Mouse (Mus musculus): ENCODE measurements at regions not wholly inside any gene's neighbourhood (a gene's known extent, or its start where the extent isn't known, plus 50 kb on each side); places are given as distances from the start of the nearest gene placed in this dataset.

- H3K36me3 ChIP-seq: no peaks in the 10 kb centered on the region
- H3K27me3 ChIP-seq: peaks cover 23% of the 10 kb centered on the region; the same call in 1 of the 2 replicates
- ATAC-seq (ENCODE audit: low FRiP score, low read depth): no peak
- no peaks in the 10 kb centered on the region for H3K9me3 ChIP-seq
- H3K4me3 ChIP-seq: no peak overlapping the region
- WGBS: 72% methylated on average over 8 of the region's 8 CpGs
- no peak overlapping the region for H3K9ac ChIP-seq
- no peaks in the 10 kb centered on the region for H3K4me1 ChIP-seq (replicated peaks)
- no peak overlapping the region for H3K4me2 ChIP-seq
- no peak overlapping the region for H3K27ac ChIP-seq (replicated peaks)
Observed at GRCm38 (mm10) chrX:99318141-99318540, 152.9 kb downstream of the Pja1 start.

- no peaks in the 10 kb centered on the region for H3K9me3 ChIP-seq
- no peak overlapping the region for H3K27ac ChIP-seq (replicated peaks)
- no peak overlapping the region for H3K4me3 ChIP-seq
- no peak overlapping the region for H3K9ac ChIP-seq
- H3K27me3 ChIP-seq: peaks cover 21% of the 10 kb centered on the region; the same call in 1 of the 2 replicates
- WGBS: 77% methylated on average over 10 of the region's 10 CpGs
- H3K36me3 ChIP-seq: no peaks in the 10 kb centered on the region
- H3K4me2 ChIP-seq: no peak overlapping the region
- no peaks in the 10 kb centered on the region for H3K4me1 ChIP-seq (replicated peaks)
- ATAC-seq (ENCODE audit: low FRiP score, low read depth): no peak
Observed at GRCm38 (mm10) chrX:99317736-99318135, 153.3 kb downstream of the Pja1 start.

- ATAC-seq (ENCODE audit: low FRiP score, low read depth): no peak
- whole genome bisulfite sequencing: 76% methylated on average over 4 of the region's 4 CpGs
Observed at GRCm38 (mm10) chrX:99316410-99317056, 154.5 kb downstream of the Pja1 start.

GRCm38 (mm10) chrX:99299110-99299509 lies 163.2 kb downstream of the Efnb1 start:
- Histone ChIP-seq H3K36me3 (no peaks in the 10 kb centered on the region), H3K27me3 (peaks cover 24% of the 10 kb centered on the region; the same call in 1 of the 2 replicates), H3K4me2 (no peak overlapping the region), H3K9me3 (no peaks in the 10 kb centered on the region), H3K27ac (replicated peaks) (no peak overlapping the region), H3K4me1 (replicated peaks) (no peaks in the 10 kb centered on the region), H3K9ac (no peak overlapping the region), H3K4me3 (no peak overlapping the region)
- WGBS: 28% methylated on average over 6 of the region's 6 CpGs
- no peak for ATAC-seq (ENCODE audit: low FRiP score, low read depth)

More at GRCm38 (mm10) chrX:99316410-99317056, 154.5 kb downstream of the Pja1 start:
- no peaks in the 10 kb centered on the region for H3K4me1 ChIP-seq (replicated peaks)
- no peak overlapping the region for H3K4me2 ChIP-seq
- no peak overlapping the region for H3K9ac ChIP-seq
- no peaks in the 10 kb centered on the region for H3K36me3 ChIP-seq
- no peak overlapping the region for H3K4me3 ChIP-seq
- no peak overlapping the region for H3K27ac ChIP-seq (replicated peaks)
- peaks cover 21% of the 10 kb centered on the region; the same call in 1 of the 2 replicates for H3K27me3 ChIP-seq
- H3K9me3 ChIP-seq: no peaks in the 10 kb centered on the region

GRCm38 (mm10) chrX:99294726-99295125 lies 158.8 kb downstream of the Efnb1 start:
- Histone ChIP-seq H3K4me1 (replicated peaks) (0 out of 2 replicates have a peak, but pooled peaks cover 4% of the 10 kb centered on the region), H3K36me3 (no peaks in the 10 kb centered on the region), H3K9me3 (no peaks in the 10 kb centered on the region), H3K4me3 (no peak overlapping the region), H3K27me3 (peaks cover 33% of the 10 kb centered on the region; the same call in 1 of the 2 replicates), H3K4me2 (no peak overlapping the region), H3K27ac (replicated peaks) (no peak overlapping the region), H3K9ac (no peak overlapping the region)
- WGBS: 68% methylated on average over 8 of the region's 8 CpGs
- no peak for ATAC-seq (ENCODE audit: low FRiP score, low read depth)

- Histone ChIP-seq H3K9me3 (no peaks in the 10 kb centered on the region), H3K4me1 (replicated peaks) (0 out of 2 replicates have a peak, but pooled peaks cover 4% of the 10 kb centered on the region), H3K36me3 (no peaks in the 10 kb centered on the region), H3K27ac (replicated peaks) (no peak overlapping the region), H3K4me3 (no peak overlapping the region), H3K4me2 (no peak overlapping the region), H3K9ac (no peak overlapping the region), H3K27me3 (peaks cover 38% of the 10 kb centered on the region; the same call in 1 of the 2 replicates)
- WGBS: 78% methylated on average over 6 of the region's 6 CpGs
- no peak for ATAC-seq (ENCODE audit: low FRiP score, low read depth)
Observed at GRCm38 (mm10) chrX:99293967-99294366, 158.0 kb downstream of the Efnb1 start.

- Histone ChIP-seq H3K36me3 (no peaks in the 10 kb centered on the region), H3K27ac (replicated peaks) (no peak overlapping the region), H3K9me3 (no peaks in the 10 kb centered on the region), H3K4me1 (replicated peaks) (0 out of 2 replicates have a peak, but pooled peaks cover 4% of the 10 kb centered on the region), H3K4me2 (no peak overlapping the region), H3K27me3 (peaks cover 36% of the 10 kb centered on the region; the same call in 1 of the 2 replicates), H3K9ac (no peak overlapping the region), H3K4me3 (no peak overlapping the region)
- 47% methylated on average over 11 of the region's 11 CpGs for WGBS
- ATAC-seq (ENCODE audit: low FRiP score, low read depth): no peak
Observed at GRCm38 (mm10) chrX:99292758-99293157, 156.8 kb downstream of the Efnb1 start.

GRCm38 (mm10) chrX:99291965-99292364 lies 156.0 kb downstream of the Efnb1 start:
- H3K27me3 ChIP-seq: peaks cover 39% of the 10 kb centered on the region; the same call in 1 of the 2 replicates
- WGBS: 42% methylated on average over 5 of the region's 5 CpGs

GRCm38 (mm10) chrX:99291423-99291963 lies 155.6 kb downstream of the Efnb1 start:
- H3K9ac ChIP-seq: no peak overlapping the region
- no peaks in the 10 kb centered on the region for H3K9me3 ChIP-seq
- ATAC-seq (ENCODE audit: low FRiP score, low read depth): peak; percentile 72
- peaks cover 39% of the 10 kb centered on the region; the same call in 1 of the 2 replicates for H3K27me3 ChIP-seq
- 0 out of 2 replicates have a peak, but pooled peaks cover 4% of the 10 kb centered on the region for H3K4me1 ChIP-seq (replicated peaks)
- H3K4me3 ChIP-seq: no peak overlapping the region
- WGBS: 27% methylated on average over 9 of the region's 10 CpGs
- no peaks in the 10 kb centered on the region for H3K36me3 ChIP-seq
- peak overlapping the region; percentile 45 for H3K27ac ChIP-seq (replicated peaks)
- no peak overlapping the region for H3K4me2 ChIP-seq

More at GRCm38 (mm10) chrX:99291965-99292364, 156.0 kb downstream of the Efnb1 start:
- Histone ChIP-seq H3K27ac (replicated peaks) (peak overlapping the region; percentile 45; the same call in 1 of the 2 replicates), H3K9ac (no peak overlapping the region), H3K4me3 (no peak overlapping the region), H3K4me2 (no peak overlapping the region), H3K36me3 (no peaks in the 10 kb centered on the region), H3K9me3 (no peaks in the 10 kb centered on the region), H3K4me1 (replicated peaks) (0 out of 2 replicates have a peak, but pooled peaks cover 4% of the 10 kb centered on the region)
- ATAC-seq (ENCODE audit: low FRiP score, low read depth): no peak

- no peak for ATAC-seq (ENCODE audit: low FRiP score, low read depth)
- 78% methylated on average over 4 of the region's 4 CpGs for WGBS
- no peak overlapping the region for H3K4me2 ChIP-seq
- H3K9ac ChIP-seq: no peak overlapping the region
- H3K27ac ChIP-seq (replicated peaks): no peak overlapping the region
- 0 out of 2 replicates have a peak, but pooled peaks cover 4% of the 10 kb centered on the region for H3K4me1 ChIP-seq (replicated peaks)
- no peak overlapping the region for H3K4me3 ChIP-seq
- H3K9me3 ChIP-seq: no peaks in the 10 kb centered on the region
- peaks cover 25% of the 10 kb centered on the region; the same call in 1 of the 2 replicates for H3K27me3 ChIP-seq
- no peaks in the 10 kb centered on the region for H3K36me3 ChIP-seq
Observed at GRCm38 (mm10) chrX:99287988-99288387, 152.1 kb downstream of the Efnb1 start.

GRCm38 (mm10) chrX:99286876-99287275 lies 150.9 kb downstream of the Efnb1 start:
- no peak overlapping the region for H3K27ac ChIP-seq (replicated peaks)
- H3K27me3 ChIP-seq: peaks cover 24% of the 10 kb centered on the region; the same call in 1 of the 2 replicates
- H3K4me1 ChIP-seq (replicated peaks): 0 out of 2 replicates have a peak, but pooled peaks cover 4% of the 10 kb centered on the region
- no peak overlapping the region for H3K4me2 ChIP-seq
- no peaks in the 10 kb centered on the region for H3K9me3 ChIP-seq
- no peaks in the 10 kb centered on the region for H3K36me3 ChIP-seq
- ATAC-seq (ENCODE audit: low FRiP score, low read depth): no peak
- WGBS: 66% methylated on average over 2 of the region's 2 CpGs
- H3K4me3 ChIP-seq: no peak overlapping the region
- no peak overlapping the region for H3K9ac ChIP-seq

GRCm38 (mm10) chrX:99285611-99286010 lies 149.7 kb downstream of the Efnb1 start:
- Histone ChIP-seq H3K4me3 (no peak overlapping the region), H3K4me1 (replicated peaks) (no peaks in the 10 kb centered on the region), H3K27ac (replicated peaks) (no peak overlapping the region), H3K4me2 (no peak overlapping the region), H3K27me3 (peaks cover 29% of the 10 kb centered on the region; the same call in 1 of the 2 replicates), H3K36me3 (no peaks in the 10 kb centered on the region), H3K9ac (no peak overlapping the region), H3K9me3 (no peaks in the 10 kb centered on the region)
- ATAC-seq (ENCODE audit: low FRiP score, low read depth): peak; percentile 91
- 26% methylated on average over 9 of the region's 9 CpGs for WGBS

Measured in hindbrain, embryonic 15.5 days (tissue).